Mouse (Mus musculus) left cerebral cortex, postnatal 4 days (tissue): ENCODE data around the gene Ldha. TPM values are rescaled to one million over a fixed set of nuclear protein-coding genes. Genes with fewer than 3 reads are reported as not detected.

Experiments used
- DNase-seq: peaks from one replicate; pipeline ENCODE4 v3.0.0-alpha.2; 2022
- intact Hi-C: fragments of 180-260 bp; cut with DNase I; formaldehyde crosslinking; loops from one replicate; pipeline ENCODE4 v1.15.1; 2025
- total RNA-seq, 2 experiments: library from RNA; stranded (reverse); gene quantifications; 2 replicates each; pipeline ENCODE4 v1.2.3; 2021

The Ldha gene
- total RNA-seq, 2 experiments from 2014 or later, result 335 to 366 TPM

GRCm38 (mm10) chr7:46837073-46837472 is 4.2 kb upstream of the Ldha start:
- intact Hi-C loops, result no loop called here
- DNase-seq, result no peak

GRCm38 (mm10) chr7:46838104-46838671 is 3.1 kb upstream of the Ldha start:
- DNase-seq, result peak; percentile 54

GRCm38 (mm10) chr7:46838891-46839302 is 2.4 kb upstream of the Ldha start:
- DNase-seq, result peak; percentile 86
- intact Hi-C loops, result no loop called here

More at GRCm38 (mm10) chr7:46838104-46838671, 3.1 kb upstream of the Ldha start:
- intact Hi-C loops, result no loop called here

GRCm38 (mm10) chr7:46839446-46839845 is 1.8 kb upstream of the Ldha start:
- DNase-seq, result peak; percentile 15
- intact Hi-C loops, result no loop called here

GRCm38 (mm10) chr7:46839861-46840260 is 1.4 kb upstream of the Ldha start:
- DNase-seq, result no peak
- intact Hi-C loops, result no loop called here

GRCm38 (mm10) chr7:46840326-46840725 is 949 bp upstream of the Ldha start:
- intact Hi-C loops, result no loop called here
- no peak for DNase-seq

GRCm38 (mm10) chr7:46842278-46842677 is 1.0 kb downstream of the Ldha start:
- DNase-seq, result no peak
- intact Hi-C loops, result no loop called here

- intact Hi-C loops, result no loop called here
- no peak for DNase-seq
Observed at GRCm38 (mm10) chr7:46843576-46843975, 2.3 kb downstream of the Ldha start.

- intact Hi-C loops, result no loop called here
Observed at GRCm38 (mm10) chr7:46845211-46845977, 4.1 kb downstream of the Ldha start.

GRCm38 (mm10) chr7:46845978-46846485 is 4.8 kb downstream of the Ldha start:
- intact Hi-C loops, result no loop called here
- no peak for DNase-seq

More at GRCm38 (mm10) chr7:46845211-46845977, 4.1 kb downstream of the Ldha start:
- DNase-seq, result peak; percentile 94

GRCm38 (mm10) chr7:46846486-46847244 is 5.4 kb downstream of the Ldha start:
- DNase-seq, result peak; percentile 82
- intact Hi-C loops, result no loop called here

GRCm38 (mm10) chr7:46849287-46849686 is 8.0 kb downstream of the Ldha start:
- intact Hi-C loops, result no loop called here
- DNase-seq, result no peak

GRCm38 (mm10) chr7:46851026-46851425 is 9.8 kb downstream of the Ldha start:
- DNase-seq, result no peak
- intact Hi-C loops, result no loop called here

GRCm38 (mm10) chr7:46852666-46853065 is 11.4 kb downstream of the Ldha start:
- DNase-seq, result no peak
- intact Hi-C loops, result no loop called here

- no peak for DNase-seq
- intact Hi-C loops, result no loop called here
Observed at GRCm38 (mm10) chr7:46853365-46853764, 12.1 kb downstream of the Ldha start.

GRCm38 (mm10) chr7:46855866-46856560 is 14.7 kb downstream of the Ldha start:
- intact Hi-C loops, result no loop called here
- DNase-seq, result no peak

GRCm38 (mm10) chr7:46857436-46857835 is 16.2 kb downstream of the Ldha start:
- DNase-seq, result no peak
- intact Hi-C loops, result no loop called here

- intact Hi-C loops, result no loop called here
- no peak for DNase-seq
Observed at GRCm38 (mm10) chr7:46859031-46859430, 17.8 kb downstream of the Ldha start.

- intact Hi-C loops, result no loop called here
- DNase-seq, result no peak
Observed at GRCm38 (mm10) chr7:46860996-46861395, 19.7 kb downstream of the Ldha start, which contains the start of gene Ldhc. Gene Ldhc, plus strand, starts transcription at chr7:46861203.

GRCm38 (mm10) chr7:46871988-46872387 is 30.7 kb downstream of the Ldha start:
- DNase-seq, result no peak
- intact Hi-C loops, result no loop called here

- intact Hi-C loops, result no loop called here
- no peak for DNase-seq
Observed at GRCm38 (mm10) chr7:46876841-46877240, 35.6 kb downstream of the Ldha start.
